Mouse (Mus musculus): ENCODE measurements around the gene Phlpp1.
"Not testable (repeated sequence)": the region's sequence is repeated elsewhere in the genome, so short reads cannot be mapped to it uniquely, and the experiment has no call there.

Phlpp1 gene

GRCm38 (mm10) chr1:106243371-106243770 is 71.8 kb downstream of the Phlpp1 start:
- DNase-seq (ENCODE audit: low read depth): no peak

GRCm38 (mm10) chr1:106244245-106244644 is 72.7 kb downstream of the Phlpp1 start:
- no peak for DNase-seq (ENCODE audit: low read depth)

- no peak for DNase-seq (ENCODE audit: low read depth)
Observed at GRCm38 (mm10) chr1:106254047-106254446, 82.5 kb downstream of the Phlpp1 start.

- DNase-seq (ENCODE audit: low read depth): no peak
Observed at GRCm38 (mm10) chr1:106257176-106257575, 85.6 kb downstream of the Phlpp1 start.

GRCm38 (mm10) chr1:106268028-106268799 is 96.7 kb downstream of the Phlpp1 start:
- DNase-seq (ENCODE audit: low read depth): no peak

- DNase-seq (ENCODE audit: low read depth): no peak
Observed at GRCm38 (mm10) chr1:106269337-106269736, 97.8 kb downstream of the Phlpp1 start.

- DNase-seq (ENCODE audit: low read depth): no peak
Observed at GRCm38 (mm10) chr1:106272916-106273315, 101.4 kb downstream of the Phlpp1 start.

GRCm38 (mm10) chr1:106273801-106274200 is 102.2 kb downstream of the Phlpp1 start:
- DNase-seq (ENCODE audit: low read depth): no peak

GRCm38 (mm10) chr1:106274561-106275001 is 103.0 kb downstream of the Phlpp1 start:
- DNase-seq (ENCODE audit: low read depth): no peak

- no peak for DNase-seq (ENCODE audit: low read depth)
Observed at GRCm38 (mm10) chr1:106275142-106275541, 103.6 kb downstream of the Phlpp1 start.

GRCm38 (mm10) chr1:106275731-106276130 is 104.2 kb downstream of the Phlpp1 start:
- no peak for DNase-seq (ENCODE audit: low read depth)

- no peak for DNase-seq (ENCODE audit: low read depth)
Observed at GRCm38 (mm10) chr1:106276824-106277223, 105.3 kb downstream of the Phlpp1 start.

- DNase-seq (ENCODE audit: low read depth): no peak
Observed at GRCm38 (mm10) chr1:106277286-106277685, 105.7 kb downstream of the Phlpp1 start.

- DNase-seq (ENCODE audit: low read depth): no peak
Observed at GRCm38 (mm10) chr1:106278552-106279060, 107.1 kb downstream of the Phlpp1 start.

- no peak for DNase-seq (ENCODE audit: low read depth)
Observed at GRCm38 (mm10) chr1:106279404-106280123, 108.0 kb downstream of the Phlpp1 start.

GRCm38 (mm10) chr1:106280171-106280913 is 108.8 kb downstream of the Phlpp1 start:
- DNase-seq (ENCODE audit: low read depth): no peak

GRCm38 (mm10) chr1:106286815-106287214 is 115.3 kb downstream of the Phlpp1 start:
- no peak for DNase-seq (ENCODE audit: low read depth)

GRCm38 (mm10) chr1:106289065-106289464 is 117.5 kb downstream of the Phlpp1 start:
- DNase-seq (ENCODE audit: low read depth): no peak

GRCm38 (mm10) chr1:106289580-106289979 is 118.0 kb downstream of the Phlpp1 start:
- DNase-seq (ENCODE audit: low read depth): no peak

GRCm38 (mm10) chr1:106309394-106310039 is 138.0 kb downstream of the Phlpp1 start:
- no peak for DNase-seq (ENCODE audit: low read depth)

- DNase-seq (ENCODE audit: low read depth): no peak
Observed at GRCm38 (mm10) chr1:106310285-106310684, 138.7 kb downstream of the Phlpp1 start.

- DNase-seq (ENCODE audit: low read depth): not testable (repeated sequence)
Observed at GRCm38 (mm10) chr1:106311830-106312229, 140.3 kb downstream of the Phlpp1 start.
